Mouse (Mus musculus): Measurements from ENCODE around the gene Mfap1a. TPM values are rescaled to one million over a fixed set of nuclear protein-coding genes. Genes with fewer than 3 reads are reported as not detected.

The Mfap1a gene
- polyA plus RNA-seq, 1 experiment from 2014 or later: 34.0 TPM

GRCm38 (mm10) chr2:121442259-121443067 is 64.0 kb downstream of the Mfap1a start:
- DNase-seq (ENCODE audit: low spot score): peak; percentile 50

Small RNA genes lying within 50 kb of the gene (microRNA-seq; reads per million reads assigned to microRNA genes)
- gene Gm22953 (ENCODE audit: borderline number of aligned reads): not detected

Other genes with a start within 250 kb of the Mfap1a start
- 23.0 and 24.3 TPM in 2 replicates for gene Trp53bp1, start 235.3 kb downstream of the Mfap1a start, polyA plus RNA-seq (2015; fragmentation: Nextera tagmentation; extraction: Ambion mirVana)
- gene Map1a, start 217.1 kb downstream of the Mfap1a start, polyA plus RNA-seq (2015; fragmentation: Nextera tagmentation; extraction: Ambion mirVana): 0.28 and 0.39 TPM in 2 replicates
- 8.5 and 8.7 TPM in 2 replicates for gene Ppip5k1, start 151.3 kb downstream of the Mfap1a start, polyA plus RNA-seq (2015; fragmentation: Nextera tagmentation; extraction: Ambion mirVana)
- gene Ckmt1, start 149.0 kb downstream of the Mfap1a start, polyA plus RNA-seq (2015; fragmentation: Nextera tagmentation; extraction: Ambion mirVana): 5.9 and 7.0 TPM in 2 replicates
- 0.07 TPM in 1 of 2 replicates, not detected in the other for gene Strc, start 119.5 kb downstream of the Mfap1a start, polyA plus RNA-seq (2015; fragmentation: Nextera tagmentation; extraction: Ambion mirVana)
- gene Pdia3, start 92.9 kb downstream of the Mfap1a start, polyA plus RNA-seq (2015; fragmentation: Nextera tagmentation; extraction: Ambion mirVana): 319 and 390 TPM in 2 replicates
- gene Catsper2, start 92.9 kb downstream of the Mfap1a start, polyA plus RNA-seq (2015; fragmentation: Nextera tagmentation; extraction: Ambion mirVana): 1.6 and 2.1 TPM in 2 replicates
- gene Ell3, start 62.4 kb downstream of the Mfap1a start, polyA plus RNA-seq (2015; fragmentation: Nextera tagmentation; extraction: Ambion mirVana): 1.6 TPM in 2 replicates
- 522 and 560 TPM in 2 replicates for gene Serf2, start 57.5 kb downstream of the Mfap1a start, polyA plus RNA-seq (2015; fragmentation: Nextera tagmentation; extraction: Ambion mirVana)
- 111 and 114 TPM in 2 replicates for gene Hypk, start 53.4 kb downstream of the Mfap1a start, polyA plus RNA-seq (2015; fragmentation: Nextera tagmentation; extraction: Ambion mirVana)
- 0.14 and 0.27 TPM in 2 replicates for gene Serinc4, start 49.9 kb downstream of the Mfap1a start, polyA plus RNA-seq (2015; fragmentation: Nextera tagmentation; extraction: Ambion mirVana)
- gene Mfap1b, start 32.6 kb downstream of the Mfap1a start, polyA plus RNA-seq (2015; fragmentation: Nextera tagmentation; extraction: Ambion mirVana): 55.0 and 56.2 TPM in 2 replicates
- 21.5 and 23.5 TPM in 2 replicates for gene Wdr76, start 58 bp upstream of the Mfap1a start, polyA plus RNA-seq (2015; fragmentation: Nextera tagmentation; extraction: Ambion mirVana)

Measured in thymus, postnatal 0 days (tissue).